Mouse (Mus musculus) thymus, adult 2 months (tissue): ENCODE data around the gene Lrrc41.

Experiments used
- CTCF ChIP-seq: fragments of 200-500 bp; IDR thresholded peaks from 2 replicates; pipeline ENCODE4 v1.5.1; 2012; ENCODE audit warnings: mild to moderate bottlenecking, control low read depth, low read length, moderate library complexity, borderline replicate concordance; ENCODE audit not compliant: control insufficient read depth, poor library complexity, insufficient read depth; ENCODE audit errors: extremely low read depth
- POLR2A ChIP-seq: fragments of 200-500 bp; IDR thresholded peaks from 2 replicates; pipeline ENCODE4 v1.6.1; 2012; ENCODE audit warnings: mild to moderate bottlenecking, low read length, control low read depth, moderate library complexity; ENCODE audit not compliant: control insufficient read depth, poor library complexity, insufficient read depth; ENCODE audit errors: extremely low read depth

DNA sequence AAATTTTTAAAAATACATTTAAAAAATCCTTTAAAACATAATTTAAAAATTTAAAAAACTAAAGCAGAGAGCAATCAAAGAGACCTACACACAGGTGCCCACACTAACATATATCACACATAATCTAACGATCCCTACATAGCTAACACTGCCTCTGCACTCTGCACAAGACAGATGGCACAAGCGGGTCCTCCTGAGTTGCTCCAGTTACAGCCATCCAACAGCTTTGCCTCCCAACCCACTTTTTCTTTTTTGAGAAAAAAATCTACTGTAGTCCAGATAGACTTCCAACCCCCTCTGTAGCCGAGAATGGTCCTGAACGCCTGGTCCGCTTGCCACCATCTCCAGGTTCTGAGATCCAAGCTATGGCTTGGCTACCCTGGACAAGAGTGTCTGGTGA, 30.2 kb downstream of the Lrrc41 start:
- TF ChIP-seq CTCF (no peak), POLR2A (no peak)
